Mouse (Mus musculus) erythroblast, embryonic 14.5 days (primary cell): ENCODE results near the gene Klf5.

Experiments
- GATA1 ChIP-seq: IDR thresholded peaks from 2 replicates; pipeline ENCODE4 v1.6.1; 2012; ENCODE audit warnings: low read length, inconsistent platforms, mixed read lengths
- TAL1 ChIP-seq: IDR thresholded peaks from 3 replicates; pipeline ENCODE4 v1.6.1; 2012; ENCODE audit warnings: low read length, inconsistent platforms, mixed read lengths

DNA sequence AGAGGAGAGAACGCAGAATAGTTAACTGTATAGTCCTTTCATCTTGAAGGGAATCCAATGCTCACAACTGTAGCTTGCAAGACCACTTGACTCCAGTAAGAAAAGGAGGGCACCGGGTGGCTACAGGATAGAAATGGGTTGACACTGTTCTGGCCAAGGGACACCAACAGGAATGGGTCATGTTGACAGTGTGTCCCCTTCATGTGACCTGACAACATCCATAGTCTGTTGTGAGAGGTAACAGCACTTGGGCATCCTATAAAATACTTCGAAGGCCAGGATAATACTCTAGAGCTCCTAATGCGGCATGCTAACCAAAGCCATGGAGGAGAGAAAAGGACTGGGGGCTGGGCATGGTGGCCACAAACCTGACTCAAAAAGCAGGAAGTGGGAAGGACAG is 17.8 kb downstream of the Klf5 start:
- TF ChIP-seq GATA1 = no peak
- TF ChIP-seq TAL1 = no peak
